Mouse (Mus musculus): ENCODE data around the gene Prpf39. TPM values are rescaled to one million over a fixed set of nuclear protein-coding genes. Genes with fewer than 3 reads are reported as not detected.

Prpf39 gene
- total RNA-seq (2021): 10 to 100 TPM; 11.5 to 14.0 TPM
- long read RNA-seq, experiment 1, partial matches to known transcripts: 1 of 2 reads
- long read RNA-seq, experiment 1, other reads (novel, unspliced or antisense): 1 of 2 reads
- long read RNA-seq, experiment 2, partial matches to known transcripts: 1 of 4 reads
- long read RNA-seq, experiment 2, other reads (novel, unspliced or antisense): 3 of 4 reads

DNA sequence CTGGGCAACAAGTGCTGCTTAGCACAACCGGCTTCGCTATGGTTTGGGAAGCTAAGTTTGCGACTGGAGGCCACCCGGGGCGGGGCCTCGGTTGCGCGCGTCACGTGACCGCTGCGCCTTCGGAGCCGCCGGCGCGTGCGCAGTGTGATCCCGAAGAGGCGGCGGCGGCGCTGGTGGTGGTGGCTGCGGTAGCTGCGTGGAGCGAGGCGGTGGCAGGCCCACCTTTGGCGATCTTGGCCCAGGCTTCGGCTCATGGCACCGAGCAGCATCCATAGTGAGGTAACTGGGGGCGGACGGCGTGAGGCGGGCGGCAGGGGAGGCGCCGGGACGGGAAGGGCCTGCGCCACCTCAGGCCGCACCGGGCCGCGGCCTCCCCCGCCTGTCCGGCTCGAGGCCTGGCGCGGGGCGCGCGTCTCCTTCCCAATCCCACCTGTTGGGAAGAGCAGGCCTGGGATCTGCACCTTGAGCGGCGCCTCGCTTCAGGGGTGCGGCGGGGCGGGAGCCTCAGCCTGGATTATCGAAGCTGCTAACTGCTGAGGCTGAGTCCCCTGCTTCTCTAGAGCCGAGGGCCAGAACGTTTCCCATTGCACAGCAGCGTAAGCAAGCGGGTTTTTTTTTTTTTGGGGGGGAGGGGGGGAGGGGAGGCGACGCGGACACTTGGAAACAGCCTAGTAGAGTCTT lies at the start of gene Prpf39:
TSS of gene Prpf39 (plus strand) at position 144 of the 681 bp plus-strand sequence.
- intact Hi-C loops (cut with DNase I): no loop called here
- DNase-seq: peak; percentile 87 to 90

DNA sequence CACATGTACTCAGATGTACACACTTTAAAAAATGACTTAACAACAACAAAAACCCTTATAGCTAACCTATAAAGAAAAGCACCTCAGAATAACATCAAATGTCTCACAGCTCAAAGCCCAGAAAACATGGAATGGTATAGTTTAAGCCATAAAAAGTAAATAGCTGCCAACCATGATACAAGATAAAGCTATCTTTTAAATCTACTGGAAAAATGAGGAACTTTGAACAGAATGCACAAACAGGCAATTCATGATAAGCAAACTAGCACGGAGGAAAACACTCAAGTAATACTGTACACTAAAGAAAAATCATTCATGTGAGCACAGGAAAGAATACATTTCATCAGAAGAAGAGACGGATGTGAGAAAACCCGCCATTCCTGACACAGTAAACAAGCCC lies 28.4 kb upstream of the Prpf39 start:
- no peak for DNase-seq
- intact Hi-C loops (cut with DNase I): no loop called here

DNA sequence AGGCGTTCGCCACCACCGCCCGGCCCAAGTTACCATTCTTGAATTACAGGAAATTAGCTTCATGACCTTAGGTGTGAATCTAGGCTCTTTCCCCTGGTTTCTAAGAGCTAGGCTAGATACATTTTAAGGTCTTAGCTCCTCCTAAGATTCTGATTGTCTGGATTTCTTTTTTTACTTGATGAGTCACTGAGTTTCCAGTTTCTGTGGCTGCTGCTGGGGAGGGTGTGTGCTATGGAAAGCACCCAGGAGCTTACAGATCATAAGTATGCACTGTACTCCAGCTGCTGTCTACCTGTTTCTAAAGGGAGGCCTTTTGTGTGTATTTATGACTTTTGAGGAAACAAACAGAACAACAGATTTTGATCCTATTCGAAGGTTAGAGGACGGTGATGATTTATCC lies 13.3 kb upstream of the Prpf39 start:
- intact Hi-C loops (cut with DNase I): no loop called here
- no peak for DNase-seq

DNA sequence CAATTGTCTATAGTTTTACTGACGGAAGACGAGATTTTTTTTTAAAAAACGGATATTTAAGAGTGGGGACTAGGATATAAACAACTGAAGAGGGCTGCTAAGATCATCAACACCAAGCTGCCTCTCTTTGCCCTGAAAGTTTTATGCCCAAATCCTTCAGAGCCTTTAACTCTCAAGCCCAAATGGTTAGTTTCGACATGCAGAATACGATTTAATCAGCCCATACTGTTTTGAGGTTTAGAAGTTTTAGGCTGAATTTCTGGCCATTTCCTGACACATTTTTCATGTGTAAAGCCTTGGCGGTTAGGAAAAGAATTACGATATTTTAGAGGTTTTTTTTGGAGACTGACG lies 319 bp upstream of the Prpf39 start:
- intact Hi-C loops (cut with DNase I): no loop called here
- DNase-seq: no peak

DNA sequence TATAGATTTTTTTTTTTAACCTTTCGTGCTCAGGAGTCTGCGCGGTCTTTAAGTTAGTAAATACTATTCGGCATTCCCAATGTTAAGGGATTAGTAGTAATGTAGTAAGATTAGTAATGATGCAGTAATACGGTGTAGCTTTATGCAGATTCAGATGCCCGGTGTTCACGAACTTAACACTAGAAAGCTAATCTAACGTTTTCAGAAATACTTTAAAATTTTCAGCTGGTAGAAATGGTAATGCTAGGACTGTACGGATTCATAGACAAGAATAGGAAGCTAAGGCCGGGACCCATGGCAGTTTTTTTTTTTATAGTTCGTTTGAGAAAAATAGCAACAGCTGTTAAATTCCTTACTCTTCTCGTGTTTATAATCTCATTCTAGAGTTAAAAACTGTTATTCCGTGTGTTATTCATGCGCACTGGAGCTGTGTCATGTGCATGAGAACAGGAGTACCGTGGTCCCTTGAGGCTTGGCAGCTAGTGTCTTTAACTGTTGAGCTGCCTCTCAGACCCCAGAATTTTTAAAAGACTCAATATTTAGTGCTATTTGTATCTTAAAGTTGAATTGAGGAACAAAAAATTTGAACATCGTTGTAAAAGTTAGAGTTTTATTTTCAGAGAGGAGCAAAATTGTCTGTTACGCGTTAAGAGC lies 886 bp downstream of the Prpf39 start:
- DNase-seq: no peak
- intact Hi-C loops (cut with DNase I): no loop called here

DNA sequence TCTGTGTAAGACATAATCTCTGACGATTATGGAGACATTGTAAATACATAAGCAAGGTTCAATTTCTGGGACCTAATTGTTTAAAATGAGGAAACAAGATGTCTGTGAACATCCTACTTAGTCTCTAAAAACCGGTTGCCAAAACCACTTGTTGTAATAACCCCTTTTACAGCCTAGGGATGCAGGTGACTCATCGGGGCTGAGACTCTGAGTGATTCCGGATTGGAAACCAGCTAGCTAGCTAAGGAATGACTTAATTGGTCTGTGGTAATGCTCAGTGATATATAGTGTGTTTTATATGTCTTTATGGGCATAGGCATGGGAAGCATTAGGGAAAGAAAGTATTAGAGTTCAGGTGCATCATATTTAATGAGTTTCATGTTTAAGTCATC lies 1.4 kb downstream of the Prpf39 start:
- intact Hi-C loops (cut with DNase I): no loop called here
- no peak for DNase-seq

DNA sequence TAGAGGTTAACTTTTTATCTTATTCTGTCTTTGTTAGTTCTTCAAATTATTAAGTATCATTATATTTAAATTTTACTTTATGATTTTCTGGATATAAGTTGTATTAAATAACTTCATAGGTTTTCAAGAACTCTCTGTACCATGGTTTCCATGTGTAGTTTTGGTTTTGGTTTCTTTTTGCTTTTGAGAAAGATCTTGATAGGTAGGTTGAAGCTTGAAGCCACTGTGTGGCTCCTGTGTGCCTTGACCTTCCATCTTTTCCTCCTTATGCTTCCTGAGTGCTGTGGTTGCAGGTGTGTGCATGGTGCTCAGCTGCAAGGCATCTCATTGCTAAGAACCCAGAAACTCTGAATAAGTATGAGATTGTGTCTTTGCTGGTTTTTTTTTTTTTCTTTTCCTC lies 12.7 kb downstream of the Prpf39 start:
- DNase-seq: no peak
- intact Hi-C loops (cut with DNase I): no loop called here

DNA sequence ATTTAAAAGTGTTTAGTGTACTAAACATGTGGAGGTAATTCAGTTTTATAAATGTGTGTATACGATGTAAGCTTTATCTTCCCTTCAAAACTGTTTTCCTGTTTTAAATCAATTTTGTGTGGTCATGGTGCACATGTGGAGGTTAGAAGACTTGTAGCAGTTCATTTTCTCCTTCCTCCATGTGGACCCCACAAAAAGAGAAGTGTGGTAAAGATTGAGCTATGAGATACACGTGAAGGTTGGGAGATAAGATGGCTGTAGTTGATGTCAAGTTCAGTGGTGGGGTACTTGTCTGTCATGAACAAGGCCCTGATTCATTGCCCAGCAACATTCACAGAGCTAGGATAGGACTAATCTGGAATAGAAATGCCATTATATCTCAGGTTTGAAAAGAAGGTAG lies 22.1 kb downstream of the Prpf39 start:
- intact Hi-C loops (cut with DNase I): no loop called here
- DNase-seq: no peak

DNA sequence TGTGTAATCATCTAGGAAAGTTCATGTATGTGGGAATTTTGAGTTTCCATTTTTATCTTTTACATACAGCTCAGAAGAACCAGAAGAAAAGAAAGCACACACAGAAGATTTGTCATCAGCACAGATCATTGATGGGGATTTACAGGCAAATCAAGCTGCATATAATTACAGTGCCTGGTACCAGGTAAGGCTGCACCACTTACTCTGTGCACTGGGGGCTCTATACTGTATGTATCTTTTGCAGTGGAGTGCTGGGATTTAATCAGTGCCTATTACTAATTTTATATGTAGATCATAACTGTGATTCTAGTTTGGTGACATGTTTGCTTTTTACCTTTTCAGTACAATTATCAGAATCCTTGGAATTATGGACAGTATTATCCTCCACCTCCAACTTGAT lies 24.9 kb downstream of the Prpf39 start:
- DNase-seq: no peak
- intact Hi-C loops (cut with DNase I): no loop called here

DNA sequence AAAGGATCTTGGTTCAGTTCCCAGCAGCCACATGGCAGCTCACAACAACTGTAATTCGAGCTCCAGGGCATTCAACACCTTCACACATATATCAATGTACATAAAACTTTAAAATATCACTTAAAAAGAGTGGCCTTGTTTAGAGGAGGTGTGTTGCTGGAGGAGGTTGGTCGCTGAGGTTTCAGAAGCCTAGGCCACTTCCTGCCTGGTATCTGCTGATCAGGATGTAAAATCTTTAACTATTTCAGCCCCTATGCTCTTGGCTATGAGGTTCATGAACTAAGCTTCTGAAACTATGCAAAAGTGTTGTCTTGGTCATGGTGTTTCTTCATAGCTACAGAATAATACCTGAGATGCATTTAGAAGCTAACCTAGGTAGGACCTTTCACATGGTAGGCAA lies 29.1 kb downstream of the Prpf39 start:
- no peak for DNase-seq
- intact Hi-C loops (cut with DNase I): no loop called here

DNA sequence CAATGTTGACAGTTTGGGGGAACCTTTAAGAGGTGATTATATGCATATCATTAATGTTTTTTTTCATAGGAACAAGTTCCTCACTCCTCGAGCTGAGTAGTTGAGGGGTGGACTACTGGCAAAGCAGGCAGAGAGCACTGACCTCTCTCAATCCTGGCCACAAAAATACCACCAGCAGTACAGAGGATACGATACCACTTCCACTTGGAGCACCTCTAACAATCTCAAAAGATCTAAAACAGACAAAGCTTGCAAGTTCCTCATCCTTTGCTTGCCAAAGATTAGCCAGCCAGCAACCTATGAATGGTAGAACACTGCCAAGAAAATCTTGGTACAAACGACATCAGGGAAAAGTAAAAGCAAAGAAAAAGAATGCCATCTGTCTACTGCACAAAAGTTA lies 30.1 kb downstream of the Prpf39 start:
- DNase-seq: no peak
- intact Hi-C loops (cut with DNase I): no loop called here

DNA sequence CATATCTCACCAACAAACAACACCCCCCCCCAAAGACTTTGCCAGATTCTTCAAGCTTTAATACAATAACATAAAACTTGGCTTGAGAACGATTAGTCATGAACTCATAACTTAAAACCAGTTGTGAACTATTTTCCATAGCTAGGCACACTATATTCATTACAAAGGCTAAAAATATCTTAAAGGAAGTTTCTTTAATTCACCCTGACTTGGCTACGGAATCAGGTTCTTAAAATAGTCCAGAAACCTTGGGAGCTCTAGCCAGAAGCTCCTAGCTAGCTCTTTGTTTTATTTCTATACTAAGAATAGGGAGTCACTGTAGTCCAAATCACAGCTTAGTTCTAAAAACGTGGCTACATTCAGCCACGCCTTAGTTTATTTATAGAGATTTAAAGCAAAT lies 32.3 kb downstream of the Prpf39 start:
- intact Hi-C loops (cut with DNase I): no loop called here
- no peak for DNase-seq

DNA sequence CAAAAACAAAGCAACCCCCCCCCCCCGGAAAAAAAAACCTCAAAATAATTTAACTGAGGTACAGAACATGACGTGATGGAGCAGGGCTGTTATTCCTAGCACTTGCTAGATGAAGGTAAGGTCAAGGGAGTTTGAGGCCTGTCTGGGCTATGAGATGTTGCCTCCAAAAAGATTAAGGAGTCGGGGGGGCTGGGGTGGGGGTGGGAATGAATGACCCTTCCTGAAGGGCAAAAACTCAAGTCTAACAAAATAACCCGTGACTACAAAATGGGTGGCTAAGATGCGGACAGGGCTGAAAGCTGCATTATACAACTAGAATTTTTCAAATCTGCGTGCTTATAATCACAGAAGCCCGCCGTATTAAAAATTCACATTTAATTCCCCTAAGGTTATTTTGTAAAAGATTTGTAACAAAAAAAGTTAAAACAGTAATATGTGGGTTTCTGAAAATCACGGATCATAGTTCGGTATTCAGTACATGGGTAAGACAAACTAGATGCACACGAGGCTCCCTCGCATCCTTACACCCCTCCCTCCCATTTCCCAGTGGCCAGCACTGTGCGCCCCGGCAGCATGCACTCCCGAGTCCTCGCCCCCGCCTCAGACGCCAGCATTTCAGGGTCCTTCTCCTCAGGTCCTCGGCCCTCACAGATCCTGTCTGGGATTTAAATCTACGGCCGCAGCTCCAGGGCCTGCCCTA lies 36.9 kb downstream of the Prpf39 start:
- no peak for DNase-seq
- intact Hi-C loops (cut with DNase I): loop anchor here (5.0 kb wide), 1 partner anchor 106 kb away; the partner anchor contains the start of genes Klhl28 and Togaram1

DNA sequence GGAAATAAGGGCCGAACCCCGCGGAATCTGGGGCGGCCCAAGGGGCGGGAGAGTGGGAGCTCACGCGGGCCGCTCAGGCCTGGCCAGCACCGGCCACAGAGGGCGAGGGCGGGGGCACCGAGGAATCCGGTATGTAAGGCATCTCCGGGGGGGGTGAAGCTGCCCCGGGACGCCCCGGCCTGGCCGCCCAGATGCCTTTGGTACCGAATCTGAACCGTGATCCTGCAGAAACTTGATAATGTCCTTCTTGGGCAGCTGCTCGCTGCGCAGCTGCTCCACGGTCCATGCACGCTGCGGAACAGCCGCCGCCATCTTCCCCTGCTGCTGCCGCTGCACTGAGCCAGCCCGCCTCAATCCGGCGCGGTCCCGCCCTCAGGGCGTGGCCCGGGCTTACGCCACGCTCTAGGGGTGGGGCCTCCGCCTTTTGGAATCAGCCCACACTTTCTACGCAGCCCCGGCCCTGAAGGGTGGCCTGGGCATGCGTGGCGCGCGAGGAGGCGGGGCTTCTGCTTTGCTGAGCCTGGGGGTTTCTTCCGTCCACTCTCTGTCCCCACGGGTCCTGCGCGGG lies 37.6 kb downstream of the Prpf39 start, which contains the start of gene Fkbp3:
TSS of gene Fkbp3 (minus strand) at position 397 of the 568 bp plus-strand sequence.
- intact Hi-C loops (cut with DNase I): loop anchor here (5.0 kb wide), 1 partner anchor 106 kb away; the partner anchor contains the start of genes Klhl28 and Togaram1
- DNase-seq: peak; percentile 96 to 97

DNA sequence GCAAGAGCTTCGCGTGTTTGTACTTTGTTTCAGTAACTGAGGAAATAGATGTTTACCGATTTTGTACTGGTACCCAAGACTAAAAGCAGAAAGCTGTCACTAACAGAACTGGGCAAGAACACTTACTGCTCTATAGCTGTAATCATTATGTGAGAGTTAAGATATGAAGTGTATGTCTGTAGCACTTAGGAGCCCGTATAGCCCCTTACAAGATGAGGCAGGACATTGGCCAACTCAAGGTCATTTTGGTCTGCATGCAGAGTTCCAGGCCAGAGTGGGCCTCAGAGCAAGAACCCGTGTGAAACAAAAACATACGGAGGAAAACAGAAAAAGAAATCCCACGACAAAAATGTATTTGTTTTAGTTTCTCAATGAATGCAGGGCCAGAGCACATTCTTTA lies 38.5 kb downstream of the Prpf39 start:
- intact Hi-C loops (cut with DNase I): loop anchor here (5.0 kb wide), 1 partner anchor 107 kb away; the partner anchor contains the start of genes Klhl28 and Togaram1
- DNase-seq: no peak

DNA sequence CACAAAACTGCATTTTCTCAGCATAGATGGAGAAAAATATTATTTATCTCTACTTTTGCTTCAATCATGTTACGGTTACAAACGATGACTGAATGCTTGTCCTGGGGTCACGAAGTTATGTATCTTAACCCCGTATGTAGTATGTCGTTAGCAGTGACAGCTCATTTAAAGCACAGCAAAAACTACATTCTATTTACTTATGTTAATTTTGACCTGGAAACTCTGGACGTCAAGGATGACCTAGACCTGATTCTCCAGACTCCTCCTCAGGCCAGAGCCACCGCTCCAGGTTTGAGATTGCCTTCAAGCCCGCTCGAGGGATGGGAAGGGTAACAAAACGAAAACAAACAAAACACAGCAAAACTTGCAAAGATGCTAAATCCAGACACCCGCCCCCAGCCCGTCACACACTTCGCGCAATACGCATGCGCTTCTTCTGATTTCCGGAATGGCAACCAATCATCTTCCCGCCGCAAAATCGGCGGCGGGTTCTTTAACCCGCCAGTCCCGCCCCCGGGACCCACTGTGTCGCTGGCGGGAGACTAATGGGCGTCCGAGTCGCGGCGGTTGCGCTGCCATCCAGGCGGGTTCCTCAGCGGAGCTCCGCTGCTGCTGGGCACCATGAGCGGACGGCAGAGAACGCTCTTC lies 39.1 kb downstream of the Prpf39 start, which contains the start of gene Fancm:
TSS of gene Fancm (plus strand) at position 519 of the 648 bp plus-strand sequence.
- intact Hi-C loops (cut with DNase I): no loop called here
- DNase-seq: peak; percentile 81 to 87

DNA sequence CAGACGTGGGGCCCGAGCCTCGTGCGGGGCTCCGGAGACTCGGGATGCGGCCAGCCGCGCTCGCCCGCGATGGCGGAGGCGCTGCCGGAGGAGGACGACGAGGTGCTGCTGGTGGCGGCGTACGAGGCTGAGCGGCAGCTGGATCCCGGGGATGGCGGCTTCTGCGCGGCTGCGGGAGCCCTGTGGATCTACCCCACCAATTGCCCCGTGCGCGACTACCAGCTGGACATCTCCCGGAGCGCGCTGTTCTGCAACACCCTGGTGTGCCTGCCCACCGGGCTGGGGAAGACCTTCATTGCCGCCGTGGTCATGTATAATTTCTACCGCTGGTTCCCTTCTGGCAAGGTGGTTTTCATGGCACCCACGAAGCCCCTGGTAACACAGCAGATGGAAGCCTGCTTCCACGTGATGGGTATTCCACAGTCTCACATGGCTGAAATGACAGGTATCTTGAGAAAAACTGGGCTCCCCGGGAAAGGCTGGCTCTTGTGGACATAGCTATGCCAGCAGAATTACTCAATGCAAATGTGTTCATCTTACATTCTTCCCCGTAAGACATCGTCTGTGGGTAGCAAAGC lies 39.7 kb downstream of the Prpf39 start:
- DNase-seq: peak in 1 of 2 experiments; percentile 5
- intact Hi-C loops (cut with DNase I): no loop called here

DNA sequence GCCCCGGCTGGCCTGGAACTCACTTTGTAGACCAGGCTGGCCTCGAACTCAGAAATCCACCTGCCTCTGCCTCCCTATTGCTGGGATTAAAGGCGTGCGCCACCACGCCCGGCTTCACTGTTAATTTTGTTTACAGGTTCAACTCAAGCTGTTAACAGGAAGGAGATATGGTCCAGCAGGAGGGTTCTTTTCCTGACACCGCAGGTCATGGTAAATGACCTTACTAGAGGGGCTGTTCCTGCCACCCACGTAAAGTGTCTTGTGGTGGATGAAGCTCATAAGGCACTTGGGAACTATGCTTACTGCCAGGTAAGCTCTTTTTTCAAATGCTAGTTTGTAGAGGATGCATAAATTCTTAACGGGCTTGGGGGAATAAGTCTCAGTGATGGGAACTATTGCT lies 40.8 kb downstream of the Prpf39 start:
- intact Hi-C loops (cut with DNase I): no loop called here
- DNase-seq: no peak

DNA sequence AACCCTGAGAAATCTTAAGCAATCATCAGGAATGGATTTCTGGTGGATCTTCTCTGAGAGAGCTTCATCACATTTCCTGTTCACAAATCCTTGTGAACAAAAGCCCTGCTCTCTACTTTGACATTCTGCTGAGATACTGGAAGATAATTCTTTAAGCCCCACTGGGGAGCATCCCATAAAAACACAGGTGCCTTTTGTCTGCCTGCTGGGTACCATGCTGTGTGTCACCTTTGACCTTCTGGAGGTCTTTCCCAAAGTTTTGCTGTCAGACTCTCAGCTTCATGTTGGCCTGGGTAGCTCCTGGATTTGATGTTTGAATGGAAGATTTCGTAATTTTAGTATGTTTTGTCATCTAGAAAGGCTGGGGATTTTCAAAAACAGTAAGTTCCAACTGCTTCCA lies 72.6 kb downstream of the Prpf39 start:
- DNase-seq: no peak
- intact Hi-C loops (cut with DNase I): no loop called here

DNA sequence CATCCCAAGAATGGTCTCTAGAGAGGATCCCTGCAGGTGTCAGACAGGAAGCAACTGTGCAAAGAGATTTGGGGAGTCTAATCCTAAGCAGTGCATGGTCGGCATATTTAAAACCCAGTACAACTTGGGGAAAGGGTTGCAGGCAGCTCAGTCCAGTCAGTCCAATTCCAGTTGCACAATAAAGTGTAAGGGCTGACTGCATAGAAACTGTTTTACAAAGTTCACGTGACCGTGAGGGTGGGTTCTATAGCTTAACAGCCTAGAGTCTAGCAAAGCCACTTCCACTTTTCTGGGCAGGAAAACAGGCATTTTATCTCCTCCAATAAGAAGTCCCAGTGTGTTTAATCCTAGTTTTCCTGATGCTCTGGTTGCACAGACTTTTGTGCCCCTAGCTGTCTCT lies 75.4 kb downstream of the Prpf39 start:
- DNase-seq: no peak
- intact Hi-C loops (cut with DNase I): no loop called here
